Mouse (Mus musculus): ENCODE measurements around the gene Cipc.

Gene Cipc

DNA sequence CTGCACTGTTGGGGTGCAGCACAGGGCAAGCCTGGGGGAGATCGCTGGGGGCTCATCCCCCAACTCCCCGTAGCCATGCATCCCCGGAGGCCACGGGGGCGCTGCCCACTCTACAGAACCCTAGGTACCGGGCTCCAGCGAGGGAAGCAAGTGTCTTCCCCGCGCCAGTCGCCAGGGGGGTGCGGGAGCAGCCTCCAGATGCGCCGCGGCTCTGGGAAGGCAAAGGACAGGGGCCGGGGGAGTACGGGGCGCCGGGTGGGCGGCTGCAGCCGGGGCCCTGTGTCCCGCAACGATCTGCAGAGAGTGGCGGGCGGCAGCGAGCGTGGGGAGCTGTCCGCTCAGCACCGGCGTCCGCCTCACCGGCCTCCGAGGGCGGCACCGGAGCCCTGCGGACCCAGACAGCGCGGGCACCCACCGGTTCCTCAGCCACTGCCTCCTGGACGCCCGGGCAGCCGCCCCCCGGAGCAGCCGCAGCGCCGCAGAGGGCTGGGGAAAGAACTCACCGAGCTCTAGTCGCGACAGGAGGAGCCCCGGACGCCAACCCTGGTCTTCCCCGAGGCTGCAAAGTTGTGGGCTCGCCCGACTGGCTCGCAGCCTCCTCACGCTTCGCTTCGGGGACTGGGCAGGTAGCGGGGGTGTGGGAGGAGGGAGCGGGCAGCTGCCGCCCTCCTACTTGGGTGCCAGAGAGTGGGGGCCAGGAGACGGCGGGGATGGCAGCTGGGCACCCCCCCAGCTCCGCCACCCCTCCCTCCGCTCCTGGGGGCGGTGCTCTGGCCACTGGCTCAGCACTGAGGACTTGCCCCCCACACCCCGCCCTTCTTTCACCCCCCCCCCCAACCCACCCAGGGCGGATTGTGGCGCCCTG is 43.3 kb downstream of the Cipc start, which contains the start of gene Zdhhc22:
TSS of gene Zdhhc22 (minus strand) at position 541 of the 865 bp plus-strand sequence.
- no peak for DNase-seq (ENCODE audit: low spot score)

DNA sequence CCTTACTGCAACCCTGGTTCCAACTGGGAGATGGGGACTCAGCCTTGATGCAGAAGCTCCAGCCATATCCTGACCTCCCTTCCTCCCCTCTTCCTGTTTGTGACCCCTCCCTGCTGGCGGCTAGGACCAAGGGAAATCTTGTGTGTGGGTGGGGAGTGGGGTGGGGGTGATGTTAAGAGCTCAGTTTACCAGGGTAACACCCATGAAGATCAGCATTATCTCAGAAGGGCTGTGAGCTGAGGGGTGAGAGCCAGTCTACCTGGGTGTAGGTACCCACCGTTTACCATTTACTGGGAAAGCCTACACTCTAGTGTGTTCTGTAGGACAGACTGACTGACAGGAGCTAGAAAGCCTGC is 43.9 kb downstream of the Cipc start:
- DNase-seq (ENCODE audit: low spot score): no peak

DNA sequence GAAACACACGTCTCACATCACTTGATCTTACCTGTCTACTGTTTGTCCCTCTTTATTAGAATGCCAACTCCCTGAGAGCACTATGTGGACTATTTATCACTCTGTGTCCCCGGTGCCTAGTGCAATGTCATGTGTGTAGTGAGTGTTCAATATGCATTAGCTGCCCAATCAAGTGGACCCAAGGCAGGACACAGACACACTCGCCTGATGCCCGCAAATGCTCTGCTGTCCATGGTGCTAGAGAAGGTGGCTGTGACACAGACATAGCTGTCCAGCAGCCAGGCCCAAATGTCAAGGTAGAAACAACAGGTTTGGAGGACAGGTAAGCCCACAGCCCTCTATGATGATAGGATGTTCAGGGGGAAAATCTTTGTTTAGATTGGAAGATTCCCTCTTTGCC is 47.3 kb downstream of the Cipc start:
- DNase-seq (ENCODE audit: low spot score): no peak

DNA sequence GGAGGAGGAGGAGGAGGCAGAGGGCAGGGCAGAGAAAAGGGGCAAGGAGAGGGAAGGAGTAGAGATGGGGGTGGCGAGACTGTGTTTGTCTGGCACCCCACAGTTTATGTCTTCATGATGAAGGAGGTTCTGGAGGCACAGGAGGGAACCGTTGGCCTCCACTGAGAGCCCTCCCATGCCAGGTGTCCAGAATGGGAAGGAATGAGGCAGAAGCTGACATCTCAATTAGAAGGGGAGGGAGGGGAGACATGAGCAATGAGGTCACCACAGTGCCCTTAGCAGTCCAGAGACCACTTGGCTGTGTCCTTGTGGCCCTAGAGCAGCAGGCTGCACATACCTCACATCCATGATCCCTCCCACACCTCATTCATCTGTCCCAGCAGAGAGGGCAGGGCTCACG is 47.9 kb downstream of the Cipc start:
- DNase-seq (ENCODE audit: low spot score): no peak

DNA sequence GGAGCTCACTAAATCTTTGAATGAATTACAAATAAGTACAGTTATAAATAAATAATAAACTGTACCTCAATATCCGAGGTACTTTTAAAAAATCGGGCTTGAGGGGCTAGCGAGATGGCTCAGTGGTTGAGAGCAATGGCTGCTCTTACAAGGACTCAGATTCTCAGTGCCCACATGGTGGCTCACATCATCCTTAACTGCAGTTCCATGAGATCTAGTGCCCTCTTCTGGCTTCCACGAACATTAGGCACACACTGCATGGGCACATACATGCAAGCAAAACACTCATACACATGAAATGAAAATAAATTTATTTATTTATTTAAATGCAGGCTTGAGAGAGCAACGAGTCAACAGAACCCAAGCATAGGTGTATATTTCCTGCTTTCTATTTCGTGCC is 49.1 kb downstream of the Cipc start:
- DNase-seq (ENCODE audit: low spot score): no peak

DNA sequence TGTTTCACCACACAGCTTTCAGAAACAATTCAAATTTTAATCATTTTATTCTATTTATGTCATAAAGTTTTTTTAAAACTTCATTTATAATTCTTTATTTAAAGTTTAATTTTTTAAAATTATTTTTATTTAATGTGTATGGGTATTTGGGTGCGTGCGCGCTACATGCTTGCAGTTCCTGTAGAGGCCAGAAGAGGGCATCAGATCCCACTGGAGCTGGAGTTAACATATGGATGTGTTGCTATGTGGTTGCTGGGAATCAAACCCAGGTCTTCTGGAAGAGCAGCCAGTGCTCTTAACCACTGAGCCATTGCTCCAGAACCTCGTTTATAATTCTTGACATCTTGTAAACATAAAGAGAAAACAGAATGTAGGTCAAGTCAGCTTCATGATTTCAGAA is 51.9 kb downstream of the Cipc start:
- DNase-seq (ENCODE audit: low spot score): no peak

DNA sequence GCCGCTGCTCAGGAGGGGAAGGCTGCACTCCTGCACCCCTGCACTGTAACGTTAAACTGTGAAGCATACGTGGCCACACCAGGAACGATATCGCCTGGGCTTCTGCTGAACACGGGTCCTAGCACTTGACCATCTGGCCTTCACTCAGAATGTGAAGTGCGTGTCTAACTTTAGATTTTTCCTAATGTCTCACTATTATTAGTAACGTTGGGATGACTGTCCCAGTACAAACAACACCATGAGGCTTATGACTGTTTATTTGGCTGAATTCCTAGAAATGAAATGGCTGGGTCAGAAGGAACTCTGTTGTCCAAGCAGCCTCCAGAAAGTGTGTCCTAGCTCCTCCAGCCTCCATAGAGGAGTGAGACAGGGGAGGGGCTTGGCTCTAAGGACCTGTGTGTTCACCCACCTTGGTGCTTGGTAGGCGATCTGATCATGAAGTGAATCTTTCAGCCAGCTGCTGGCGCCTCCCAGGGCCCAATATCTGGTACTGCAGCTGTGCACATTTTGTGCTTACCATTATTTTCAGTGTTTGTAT is 52.5 kb downstream of the Cipc start:
- no peak for DNase-seq (ENCODE audit: low spot score)

DNA sequence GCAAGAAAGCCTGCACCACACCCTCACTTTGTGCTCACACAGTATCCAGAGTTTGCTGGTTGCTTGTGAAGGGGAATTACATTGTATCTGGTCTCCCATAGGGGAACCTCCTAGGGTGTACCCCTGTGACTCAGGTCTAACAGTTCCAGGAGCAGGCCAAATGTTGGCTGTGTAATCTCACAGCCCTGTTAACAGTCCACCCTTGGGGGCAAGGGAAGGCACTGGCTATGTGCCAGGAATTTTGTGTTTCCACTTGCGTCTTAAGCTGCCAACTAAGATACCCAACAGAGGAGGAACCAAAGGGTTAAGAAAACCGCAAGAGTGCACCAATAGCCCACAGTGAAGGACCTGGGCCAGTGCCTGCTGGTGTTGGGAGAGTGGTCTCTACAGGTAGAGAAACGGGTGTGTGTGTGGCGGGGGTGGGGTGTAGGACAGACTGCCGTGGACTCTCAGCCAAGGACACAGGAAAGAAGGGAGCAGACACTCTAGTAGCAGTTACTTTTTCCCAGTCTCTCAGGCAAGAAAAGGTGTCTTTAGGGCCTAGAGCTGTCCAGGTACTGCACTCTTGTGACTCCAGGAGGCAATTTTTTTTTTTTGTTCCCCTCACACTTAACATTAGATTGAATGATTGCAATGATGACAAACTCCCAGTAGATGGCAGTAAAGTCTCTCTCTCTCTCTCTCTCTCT is 53.5 kb downstream of the Cipc start:
- no peak for DNase-seq (ENCODE audit: low spot score)

DNA sequence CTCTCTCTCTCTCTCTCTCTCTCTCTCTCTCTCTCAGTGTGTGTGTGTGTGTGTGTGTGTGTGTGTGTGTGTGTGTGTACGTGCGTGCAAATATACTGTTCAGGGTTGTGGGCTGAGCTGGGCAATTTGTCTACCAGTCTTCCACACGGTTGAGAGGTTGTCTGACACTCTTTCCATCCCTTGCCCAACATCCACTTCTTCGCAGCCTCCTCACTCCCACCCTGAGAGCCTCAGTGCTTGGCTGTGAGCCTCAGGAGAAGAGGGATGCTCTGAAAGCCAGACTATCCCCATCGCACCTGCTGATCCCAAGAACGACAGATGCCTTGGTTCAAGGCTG is 54.0 kb downstream of the Cipc start:
- no peak for DNase-seq (ENCODE audit: low spot score)

DNA sequence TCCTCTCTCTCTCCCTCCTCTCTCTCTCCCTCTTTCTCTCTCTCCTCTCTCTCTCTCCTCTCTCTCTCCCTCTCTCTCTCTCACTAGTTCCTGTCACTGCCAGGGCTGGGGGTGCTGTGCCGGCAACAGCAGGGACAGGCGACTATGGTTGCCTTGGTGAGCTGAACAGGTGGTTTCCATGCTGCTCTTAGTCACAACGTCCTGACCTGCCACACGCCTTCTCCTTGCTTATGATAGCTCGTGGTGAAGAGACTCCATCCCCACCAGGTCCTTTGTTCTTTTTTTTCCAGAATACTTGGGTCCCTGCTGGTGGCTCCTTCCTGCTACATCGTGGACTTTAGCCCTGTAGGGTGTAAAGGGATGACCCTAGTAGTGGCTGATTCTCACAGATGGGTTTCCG is 55.4 kb downstream of the Cipc start:
- no peak for DNase-seq (ENCODE audit: low spot score)

DNA sequence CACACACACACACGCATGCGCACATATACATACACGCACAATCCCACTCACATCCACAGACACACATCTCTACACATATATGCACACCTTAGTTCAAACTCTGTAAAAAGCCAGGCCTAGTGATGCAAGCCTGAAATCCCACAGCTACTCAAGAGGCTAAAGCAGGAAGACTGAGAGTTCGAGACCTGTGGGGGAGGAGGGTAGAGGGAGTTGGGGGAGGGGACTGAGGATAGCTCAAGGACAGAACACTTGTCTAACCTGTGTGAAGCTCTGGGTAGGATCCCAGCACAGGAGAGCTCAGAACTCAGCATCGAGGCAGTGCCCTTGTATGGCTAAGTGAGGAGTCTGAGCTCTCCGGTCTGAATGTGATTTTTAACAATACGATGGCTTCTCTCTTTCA is 56.0 kb downstream of the Cipc start:
- DNase-seq (ENCODE audit: low spot score): no peak

DNA sequence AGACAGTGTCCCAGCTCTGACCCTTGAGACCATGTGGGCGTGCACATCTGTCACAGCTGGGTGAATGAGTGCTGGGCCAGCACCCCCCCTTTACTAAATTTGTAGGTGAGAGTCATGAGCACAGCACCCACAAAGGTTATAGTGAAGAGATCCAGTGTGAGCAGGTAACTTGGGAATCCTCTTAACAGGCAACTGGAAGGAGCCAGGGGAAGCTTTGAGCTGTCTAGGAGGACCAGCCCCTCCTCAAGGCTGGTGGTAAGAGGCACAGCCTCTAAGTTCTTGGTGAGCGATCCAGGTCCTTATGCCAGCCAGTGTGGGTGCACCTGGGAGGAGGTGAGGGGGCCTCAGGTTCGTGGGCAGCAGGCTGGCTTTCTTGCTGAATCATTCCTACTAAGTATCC is 56.8 kb downstream of the Cipc start:
- no peak for DNase-seq (ENCODE audit: low spot score)

DNA sequence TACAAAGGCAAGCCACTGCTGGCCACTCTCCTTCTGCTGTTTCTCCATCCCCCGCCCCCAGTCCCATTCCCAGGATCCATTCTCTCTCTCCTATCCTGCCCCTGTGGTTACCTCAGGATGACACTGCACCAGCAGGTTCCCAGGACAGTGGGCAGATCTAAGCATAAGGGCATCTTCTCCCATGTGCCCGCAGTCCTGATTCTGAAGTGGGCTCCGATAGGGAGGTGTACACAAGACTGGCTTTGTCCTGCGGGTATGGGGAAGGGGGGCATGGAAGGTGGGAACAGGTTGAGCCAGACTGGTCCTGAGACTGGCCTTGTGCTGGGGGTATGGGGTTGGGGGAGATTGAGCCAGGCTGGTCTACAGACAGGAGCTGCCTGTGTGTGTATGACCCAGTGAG is 57.8 kb downstream of the Cipc start:
- DNase-seq (ENCODE audit: low spot score): no peak

All from urinary bladder, postnatal 10 days (tissue).